Mouse (Mus musculus): ENCODE data around the gene Tk2. TPM values are rescaled to one million over a fixed set of nuclear protein-coding genes. Genes with fewer than 3 reads are reported as not detected.

Tk2 gene
- polyA plus RNA-seq, 1 experiment from 2014 or later: 19.6 TPM

DNA sequence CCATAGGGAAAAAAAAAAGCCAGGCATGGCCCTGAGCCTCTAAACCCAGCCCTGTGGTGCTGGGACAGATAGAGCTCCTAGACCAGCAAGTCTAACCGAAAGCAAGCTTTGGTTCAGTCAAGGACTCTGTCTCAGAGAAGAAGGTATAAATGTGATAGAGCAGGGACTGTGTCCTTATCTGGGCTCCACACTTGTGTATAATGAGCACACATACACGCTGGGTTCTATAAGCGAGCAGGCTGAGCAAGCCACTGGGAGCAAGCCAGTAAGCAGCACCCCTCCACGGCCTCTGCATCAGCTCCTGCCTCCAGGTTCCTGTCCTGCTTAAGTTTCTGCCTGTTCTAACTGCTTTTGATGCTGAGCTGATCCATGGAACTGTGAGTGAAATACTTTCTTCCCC is 16.3 kb downstream of the Tk2 start:
- Histone ChIP-seq H3K4me3 (replicated peaks; ENCODE audit: low read depth, low read length) (no peak overlapping the region), H3K27ac (no peak overlapping the region), H3K27me3 (ENCODE audit: insufficient read depth, low read length) (no peaks in the 10 kb centered on the region), H3K4me2 (ENCODE audit: low read length) (no peak overlapping the region), H3K9ac (ENCODE audit: low read depth, low read length) (no peak overlapping the region), H3K36me3 (ENCODE audit: insufficient read depth, low read length) (peaks cover 63% of the 10 kb centered on the region), H3K4me1 (replicated peaks; ENCODE audit: insufficient read depth, low read length) (no peaks in the 10 kb centered on the region), H3K9me3 (replicated peaks; ENCODE audit: low read length) (no peaks in the 10 kb centered on the region)
- no peak for DNase-seq (ENCODE audit: low spot score)
- WGBS: 95% methylated on average over 4 of the region's 4 CpGs
- ATAC-seq (replicated peaks; ENCODE audit: low FRiP score, low read depth): no peak
- no peak for TF ChIP-seq CTCF (IDR thresholded peaks at IDR 0.05; ENCODE audit: low read depth)

GRCm38 (mm10) chr8:104230377-104230776 is 18.0 kb downstream of the Tk2 start:
- Histone ChIP-seq H3K4me3 (replicated peaks; ENCODE audit: low read depth, low read length) (no peak overlapping the region), H3K36me3 (ENCODE audit: insufficient read depth, low read length) (peaks cover 59% of the 10 kb centered on the region), H3K9me3 (replicated peaks; ENCODE audit: low read length) (no peaks in the 10 kb centered on the region), H3K4me1 (replicated peaks; ENCODE audit: insufficient read depth, low read length) (no peaks in the 10 kb centered on the region), H3K9ac (ENCODE audit: low read depth, low read length) (no peak overlapping the region), H3K4me2 (ENCODE audit: low read length) (no peak overlapping the region), H3K27me3 (ENCODE audit: insufficient read depth, low read length) (no peaks in the 10 kb centered on the region), H3K27ac (no peak overlapping the region)
- 93% methylated on average over 9 of the region's 9 CpGs for WGBS
- DNase-seq (ENCODE audit: low spot score): no peak
- no peak for ATAC-seq (replicated peaks; ENCODE audit: low FRiP score, low read depth)
- TF ChIP-seq CTCF (IDR thresholded peaks at IDR 0.05; ENCODE audit: low read depth): no peak

DNA sequence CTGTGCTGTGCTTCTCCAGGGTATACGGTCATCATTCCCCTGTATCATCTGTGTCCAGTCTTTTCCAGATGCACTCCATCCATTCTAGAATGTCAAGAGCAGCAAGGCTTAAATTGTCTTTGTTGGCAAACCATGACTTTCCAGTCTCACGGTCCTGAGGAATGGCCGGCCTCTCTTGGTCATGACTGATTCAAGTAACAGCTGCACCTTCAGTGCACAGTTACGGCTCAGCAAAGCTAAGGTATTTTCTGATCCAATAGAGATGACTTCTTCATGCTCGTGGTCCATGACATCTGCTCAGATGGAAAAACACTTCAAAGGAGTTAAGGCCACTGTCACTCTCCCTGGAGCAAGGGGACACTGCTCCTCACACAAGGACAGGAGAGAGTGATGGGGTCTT is 21.3 kb downstream of the Tk2 start:
- 62% methylated on average over 5 of the region's 5 CpGs for WGBS
- H3K9me3 ChIP-seq (replicated peaks; ENCODE audit: low read length): no peaks in the 10 kb centered on the region
- no peaks in the 10 kb centered on the region for H3K4me1 ChIP-seq (replicated peaks; ENCODE audit: insufficient read depth, low read length)
- ATAC-seq (replicated peaks; ENCODE audit: low FRiP score, low read depth): peak; percentile 58
- no peaks in the 10 kb centered on the region for H3K27me3 ChIP-seq (ENCODE audit: insufficient read depth, low read length)
- H3K4me2 ChIP-seq (ENCODE audit: low read length): no peak overlapping the region
- H3K9ac ChIP-seq (ENCODE audit: low read depth, low read length): no peak overlapping the region
- H3K4me3 ChIP-seq (replicated peaks; ENCODE audit: low read depth, low read length): no peak overlapping the region
- H3K27ac ChIP-seq: no peak overlapping the region
- peak; percentile 38 for DNase-seq (ENCODE audit: low spot score)
- no peak for TF ChIP-seq CTCF (IDR thresholded peaks at IDR 0.05; ENCODE audit: low read depth)
- peaks cover 44% of the 10 kb centered on the region for H3K36me3 ChIP-seq (ENCODE audit: insufficient read depth, low read length)

GRCm38 (mm10) chr8:104219806-104220205 is 28.6 kb downstream of the Tk2 start:
- no peaks in the 10 kb centered on the region for H3K36me3 ChIP-seq (ENCODE audit: insufficient read depth, low read length)
- H3K27me3 ChIP-seq (ENCODE audit: insufficient read depth, low read length): no peaks in the 10 kb centered on the region
- H3K4me1 ChIP-seq (replicated peaks; ENCODE audit: insufficient read depth, low read length): no peaks in the 10 kb centered on the region
- H3K27ac ChIP-seq: no peak overlapping the region
- no peak overlapping the region for H3K4me3 ChIP-seq (replicated peaks; ENCODE audit: low read depth, low read length)
- peak; percentile 94 for TF ChIP-seq CTCF (IDR thresholded peaks at IDR 0.05; ENCODE audit: low read depth)
- no peaks in the 10 kb centered on the region for H3K9me3 ChIP-seq (replicated peaks; ENCODE audit: low read length)
- no peak overlapping the region for H3K9ac ChIP-seq (ENCODE audit: low read depth, low read length)
- 38% methylated on average over 5 of the region's 5 CpGs for WGBS
- DNase-seq (ENCODE audit: low spot score) (peak; percentile 87), ATAC-seq (replicated peaks; ENCODE audit: low FRiP score, low read depth) (peak; percentile 65; the same call in 1 of the 2 replicates)
- H3K4me2 ChIP-seq (ENCODE audit: low read length): no peak overlapping the region

- no peaks in the 10 kb centered on the region for H3K9me3 ChIP-seq (replicated peaks; ENCODE audit: low read length)
- DNase-seq (ENCODE audit: low spot score): peak; percentile 66
- H3K4me3 ChIP-seq (replicated peaks; ENCODE audit: low read depth, low read length): no peak overlapping the region
- no peak overlapping the region for H3K9ac ChIP-seq (ENCODE audit: low read depth, low read length)
- no peak overlapping the region for H3K4me2 ChIP-seq (ENCODE audit: low read length)
- H3K36me3 ChIP-seq (ENCODE audit: insufficient read depth, low read length): no peaks in the 10 kb centered on the region
- H3K27ac ChIP-seq: no peak overlapping the region
- no peak for ATAC-seq (replicated peaks; ENCODE audit: low FRiP score, low read depth)
- WGBS: 26% methylated on average over 11 of the region's 11 CpGs
- no peaks in the 10 kb centered on the region for H3K27me3 ChIP-seq (ENCODE audit: insufficient read depth, low read length)
- TF ChIP-seq CTCF (IDR thresholded peaks at IDR 0.05; ENCODE audit: low read depth): peak; percentile 64; the same call in 1 of the 2 replicates
- no peaks in the 10 kb centered on the region for H3K4me1 ChIP-seq (replicated peaks; ENCODE audit: insufficient read depth, low read length)
These were observed 29.3 kb downstream of the Tk2 start for GRCm38 (mm10) chr8:104219079-104219478.

GRCm38 (mm10) chr8:104217601-104218000 is 30.8 kb downstream of the Tk2 start:
- Histone ChIP-seq H3K27ac (no peak overlapping the region), H3K27me3 (ENCODE audit: insufficient read depth, low read length) (no peaks in the 10 kb centered on the region), H3K9ac (ENCODE audit: low read depth, low read length) (no peak overlapping the region), H3K4me2 (ENCODE audit: low read length) (no peak overlapping the region), H3K36me3 (ENCODE audit: insufficient read depth, low read length) (no peaks in the 10 kb centered on the region), H3K4me3 (replicated peaks; ENCODE audit: low read depth, low read length) (no peak overlapping the region), H3K9me3 (replicated peaks; ENCODE audit: low read length) (no peaks in the 10 kb centered on the region), H3K4me1 (replicated peaks; ENCODE audit: insufficient read depth, low read length) (no peaks in the 10 kb centered on the region)
- TF ChIP-seq CTCF (IDR thresholded peaks at IDR 0.05; ENCODE audit: low read depth): no peak
- DNase-seq (ENCODE audit: low spot score) (no peak), ATAC-seq (replicated peaks; ENCODE audit: low FRiP score, low read depth) (no peak)
- 88% methylated on average over 5 of the region's 5 CpGs for WGBS

DNA sequence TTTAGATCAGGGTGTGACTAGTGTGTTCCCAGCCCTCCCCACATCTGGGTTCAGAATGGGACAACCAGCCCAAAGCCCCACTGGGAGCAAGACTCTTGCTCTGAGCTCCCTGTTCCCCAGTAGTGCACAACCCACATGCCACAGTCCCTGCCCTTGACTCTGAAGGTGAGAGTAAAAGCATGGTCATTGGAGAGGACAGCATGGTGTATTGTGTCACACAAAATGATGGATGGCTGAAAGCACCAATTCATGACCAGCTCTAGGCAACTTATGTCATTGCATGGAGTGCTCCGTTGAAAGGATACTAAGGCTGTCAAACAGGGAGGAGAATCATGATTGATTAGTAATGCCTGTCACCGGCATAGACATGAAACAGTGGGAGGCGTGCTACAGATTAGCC is 43.1 kb downstream of the Tk2 start:
- H3K4me3 ChIP-seq (replicated peaks; ENCODE audit: low read depth, low read length): no peak overlapping the region
- no peak for DNase-seq (ENCODE audit: low spot score)
- H3K9me3 ChIP-seq (replicated peaks; ENCODE audit: low read length): no peaks in the 10 kb centered on the region
- 60% methylated on average over 3 of the region's 3 CpGs for WGBS
- H3K4me2 ChIP-seq (ENCODE audit: low read length): no peak overlapping the region
- no peak overlapping the region for H3K9ac ChIP-seq (ENCODE audit: low read depth, low read length)
- no peak overlapping the region for H3K27ac ChIP-seq
- no peaks in the 10 kb centered on the region for H3K36me3 ChIP-seq (ENCODE audit: insufficient read depth, low read length)
- H3K27me3 ChIP-seq (ENCODE audit: insufficient read depth, low read length): no peaks in the 10 kb centered on the region
- TF ChIP-seq CTCF (IDR thresholded peaks at IDR 0.05; ENCODE audit: low read depth): no peak
- no peak for ATAC-seq (replicated peaks; ENCODE audit: low FRiP score, low read depth)
- H3K4me1 ChIP-seq (replicated peaks; ENCODE audit: insufficient read depth, low read length): no peaks in the 10 kb centered on the region
